Mouse (Mus musculus): ENCODE results near the gene Fxr1.

GRCm38 (mm10) chr3:34030601-34031000 lies 10.9 kb downstream of the Fxr1 start:
- TF ChIP-seq CTCF (IDR thresholded peaks at IDR 0.05; ENCODE audit: extremely low read depth, insufficient read depth, low read length) (no peak), POLR2A (IDR thresholded peaks at IDR 0.05; ENCODE audit: extremely low read depth, insufficient read depth, low read length) (no peak)
